Mouse (Mus musculus): ENCODE measurements at regions not wholly inside any gene's neighbourhood (a gene's known extent, or its start where the extent isn't known, plus 50 kb on each side); places are given as distances from the start of the nearest gene placed in this dataset.
A peak's percentile ranks its signal among the peaks of the same experiment; 100 is the strongest.
"Not testable (repeated sequence)": the region's sequence is repeated elsewhere in the genome, so short reads cannot be mapped to it uniquely, and the experiment has no call there.

GRCm38 (mm10) chr13:68167826-68168225 is 304.7 kb downstream of the BC048507 start:
- H3K9ac ChIP-seq (ENCODE audit: low read depth, low read length); H3K79me2 ChIP-seq (replicated peaks; ENCODE audit: control insufficient read depth, insufficient read depth, low read length); H3K4me1 ChIP-seq (ENCODE audit: control insufficient read depth, insufficient read depth, low read length); H3K4me3 ChIP-seq; H3K27me3 ChIP-seq (ENCODE audit: control insufficient read depth, insufficient read depth, low read length); intact Hi-C loops (cut with DNase I); H3K36me3 ChIP-seq (ENCODE audit: control insufficient read depth, insufficient read depth, low read length); H3K27ac ChIP-seq: not testable (repeated sequence)
- peak; percentile 3 to 20 for DNase-seq
- peak; percentile 50 for TF ChIP-seq CTCF (IDR thresholded peaks at IDR 0.05)
- 26% methylated on average over 6 of the region's 6 CpGs for WGBS

- H3K27me3 ChIP-seq (ENCODE audit: control insufficient read depth, insufficient read depth, low read length); intact Hi-C loops (cut with DNase I); H3K4me3 ChIP-seq; H3K4me1 ChIP-seq (ENCODE audit: control insufficient read depth, insufficient read depth, low read length); H3K36me3 ChIP-seq (ENCODE audit: control insufficient read depth, insufficient read depth, low read length); H3K79me2 ChIP-seq (replicated peaks; ENCODE audit: control insufficient read depth, insufficient read depth, low read length); H3K27ac ChIP-seq; DNase-seq; H3K9ac ChIP-seq (ENCODE audit: low read depth, low read length): not testable (repeated sequence)
- 75% methylated on average over 10 of the region's 10 CpGs for WGBS
These were observed 310.3 kb downstream of the BC048507 start for GRCm38 (mm10) chr13:68173456-68173855.
